Comparison of ENCODE assay signal across 9 mouse cellular contexts in the genomic region with DNA sequence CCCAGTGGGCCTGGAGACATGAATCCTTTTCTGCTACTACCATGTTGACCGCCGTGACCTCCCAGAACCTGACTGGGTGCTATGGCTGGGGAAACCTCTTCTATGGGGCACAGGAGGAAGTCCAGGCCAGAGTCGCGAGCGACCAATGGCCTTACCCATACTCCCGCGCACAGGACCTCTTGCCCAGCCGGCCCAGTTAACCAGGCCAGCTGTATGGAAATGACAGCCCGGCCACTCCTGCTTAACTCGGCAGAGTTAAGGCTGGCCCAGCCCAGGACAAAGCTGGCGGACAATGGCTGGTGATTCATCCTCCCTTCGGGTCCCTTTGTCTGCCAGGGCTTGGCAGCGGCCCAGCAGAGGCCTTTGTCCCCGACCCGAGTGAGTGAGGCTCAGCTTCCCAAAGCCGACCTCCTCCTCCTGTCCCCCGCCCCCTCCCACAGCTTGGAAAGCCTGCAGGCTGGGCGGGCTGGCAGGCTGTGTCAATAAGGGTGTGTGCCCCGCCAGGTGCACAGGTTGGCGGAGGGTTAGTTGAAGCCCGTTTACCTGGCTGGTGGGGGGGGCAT. TPM values are rescaled to one million over a fixed set of nuclear protein-coding genes. Genes with fewer than 3 reads are reported as not detected.
DNase-seq lines count a peak whose midpoint lies in the region; ATAC-seq and TF ChIP-seq lines count a peak whose summit lies in the region.
"Had no signal": no experiment of that assay in that cellular context is flagged by ENCODE, and none has a peak within 500 bp of the region (broad histone marks: within the 10 kb centered on the region; RNA-seq: fewer than 3 reads in every experiment).

No protein-coding gene starts in this region.

- no peaks in the 10 kb centered on the region for H3K9me3 ChIP-seq in forebrain, embryonic 13.5 days (replicated peaks)
- H3K9me3 ChIP-seq in megakaryocyte, embryonic 14.5 days: no peaks in the 10 kb centered on the region

- H3K9ac ChIP-seq in forebrain, embryonic 13.5 days: peak overlapping the region; percentile 92

- TF ChIP-seq CTCF in bone marrow macrophage, adult 2 months (IDR thresholded peaks at IDR 0.05; ENCODE audit: low read depth, low read length): no peak

- TF ChIP-seq POLR2A in bone marrow macrophage, adult 2 months (IDR thresholded peaks at IDR 0.05; ENCODE audit: borderline replicate concordance, low read depth, low read length): no peak

- under 1% methylated on average over 21 of the region's 21 CpGs for WGBS in forebrain, embryonic 13.5 days

- intact Hi-C loops in heart, postnatal 36 days (cut with DNase I): no loop called here
- intact Hi-C loops in left cerebral cortex, postnatal 14 days (cut with DNase I): no loop called here

- peak overlapping the region; percentile 86 for H3K4me2 ChIP-seq in forebrain, embryonic 13.5 days

- H3K4me3 ChIP-seq in bone marrow macrophage, adult 2 months (ENCODE audit: insufficient read depth, low read length): peak overlapping the region; percentile 96
- peak overlapping the region; percentile 69 for H3K4me3 ChIP-seq in forebrain, embryonic 13.5 days
- peak overlapping the region; percentile 86 for H3K4me3 ChIP-seq in megakaryocyte, embryonic 14.5 days (replicated peaks)

- peak; percentile 46 for ATAC-seq in forebrain, embryonic 13.5 days

- peak; percentile 73 for DNase-seq in NIH3T3 (ENCODE audit: low read depth)
- DNase-seq in heart, postnatal 36 days: peak; percentile 76 to 77
- DNase-seq in layer of hippocampus, adult 9-11 months: peak; percentile 86
- peak; percentile 51 for DNase-seq in right cerebral cortex, postnatal 25 days
- DNase-seq in left cerebral cortex, postnatal 14 days (ENCODE audit: low spot score in 2 of 2): no peak

- 0 out of 2 replicates have a peak, but pooled peaks cover 10% of the 10 kb centered on the region for H3K27me3 ChIP-seq in forebrain, embryonic 13.5 days
- H3K27me3 ChIP-seq in megakaryocyte, embryonic 14.5 days (replicated peaks): peaks cover 17% of the 10 kb centered on the region

- peaks cover 37% of the 10 kb centered on the region for H3K36me3 ChIP-seq in forebrain, embryonic 13.5 days (ENCODE audit: poor library complexity, severe bottlenecking)
- peaks cover 48% of the 10 kb centered on the region for H3K36me3 ChIP-seq in megakaryocyte, embryonic 14.5 days (replicated peaks; ENCODE audit: low read length)

- peaks cover 10% of the 10 kb centered on the region for H3K4me1 ChIP-seq in bone marrow macrophage, adult 2 months (ENCODE audit: control insufficient read depth, insufficient read depth, low read length)
- H3K4me1 ChIP-seq in forebrain, embryonic 13.5 days: peaks cover 86% of the 10 kb centered on the region
- H3K4me1 ChIP-seq in megakaryocyte, embryonic 14.5 days: peaks cover 81% of the 10 kb centered on the region

- H3K27ac ChIP-seq in bone marrow macrophage, adult 2 months (ENCODE audit: insufficient read depth, low read depth, low read length): peak overlapping the region; percentile 86
- H3K27ac ChIP-seq in forebrain, embryonic 13.5 days: peak overlapping the region; percentile 98

RNA-seq across cellular contexts. Expression of a gene that starts 4.0 kb away (rescaled TPM):
- 60.6 and 75.4 TPM in 2 replicates for polyA plus RNA-seq in bone marrow macrophage, adult 2 months (2012; ENCODE audit: insufficient read depth, insufficient read length, missing spikeins)
- 28.8 and 31.8 TPM in 2 replicates for polyA plus RNA-seq in forebrain, embryonic 13.5 days (2015; fragmentation: Nextera tagmentation; extraction: Ambion mirVana)
- 1 to 10 TPM; 7.2 to 9.1 TPM for total RNA-seq in heart, postnatal 36 days (2021)
- polyA plus RNA-seq in megakaryocyte, embryonic 14.5 days (2012; ENCODE audit: insufficient read depth, low replicate concordance): 7.3 and 31.9 TPM in 2 replicates
- total RNA-seq in left cerebral cortex, postnatal 14 days (2021): 10 to 100 TPM; 18.8 to 28.4 TPM

RNA-seq across cellular contexts. Expression of a gene that starts 37.7 kb away (rescaled TPM):
- 73.6 and 91.5 TPM in 2 replicates for polyA plus RNA-seq in bone marrow macrophage, adult 2 months (2012; ENCODE audit: insufficient read depth, insufficient read length, missing spikeins)
- 59.3 and 63.4 TPM in 2 replicates for polyA plus RNA-seq in forebrain, embryonic 13.5 days (2015; fragmentation: Nextera tagmentation; extraction: Ambion mirVana)
- 10 to 100 TPM; 13.4 to 14.7 TPM for total RNA-seq in heart, postnatal 36 days (2021)
- polyA plus RNA-seq in megakaryocyte, embryonic 14.5 days (2012; ENCODE audit: insufficient read depth, low replicate concordance): 302 and 455 TPM in 2 replicates
- total RNA-seq in left cerebral cortex, postnatal 14 days (2021): 100 to 1,000 TPM; 342 to 349 TPM

RNA-seq across cellular contexts. Expression of a gene that starts 46.2 kb away (rescaled TPM):
- polyA plus RNA-seq in bone marrow macrophage, adult 2 months (2012; ENCODE audit: insufficient read depth, insufficient read length, missing spikeins): not detected in 2 replicates
- 0.49 TPM in 1 of 2 replicates, not detected in the other for polyA plus RNA-seq in forebrain, embryonic 13.5 days (2015; fragmentation: Nextera tagmentation; extraction: Ambion mirVana)
- not detected for total RNA-seq in heart, postnatal 36 days (2021)
- 0.77 TPM in 1 of 2 replicates, not detected in the other for polyA plus RNA-seq in megakaryocyte, embryonic 14.5 days (2012; ENCODE audit: insufficient read depth, low replicate concordance)
- not detected for total RNA-seq in left cerebral cortex, postnatal 14 days (2021)
- total RNA-seq: layer of hippocampus, postnatal 10 days had no signal

Comparison
In these comparisons a context has a peak if more than half of its experiments do, and no peak if none do; other contexts are left out.
1. DNase-seq: peak in NIH3T3 (single experiment), heart, postnatal 36 days (2 of 2), layer of hippocampus, adult 9-11 months (single experiment) and right cerebral cortex, postnatal 25 days (single experiment); none in left cerebral cortex, postnatal 14 days (0 of 2).
2. Peak in every context shown above with its lines, with median percentiles within 50 percentile points of each other: H3K4me3 ChIP-seq.